Mouse (Mus musculus): ENCODE results near the gene Ubqln5. TPM values are rescaled to one million over a fixed set of nuclear protein-coding genes. Genes with fewer than 3 reads are reported as not detected.
A peak's percentile ranks its signal among the peaks of the same experiment; 100 is the strongest.

Gene Ubqln5
- polyA plus RNA-seq (2014; fragmentation: Nextera tagmentation; extraction: Ambion mirVana) = not detected in 2 replicates

- DNase-seq (ENCODE audit: low spot score) = no peak
- Histone ChIP-seq H3K4me2 (replicated peaks; ENCODE audit: low read depth, low read length) (no peak within 1 kb of the TSS), H3K27me3 (ENCODE audit: control insufficient read depth, insufficient read depth, low read length) (no peaks in the 10 kb centered on the region), H3K27ac (ENCODE audit: low read depth, low read length) (no peak within 1 kb of the TSS), H3K4me3 (ENCODE audit: low read depth, low read length) (no peak within 1 kb of the TSS), H3K4me1 (replicated peaks; ENCODE audit: control insufficient read depth, insufficient read depth, low read length) (no peaks in the 10 kb centered on the region), H3K36me3 (ENCODE audit: control insufficient read depth, insufficient read depth, low read length) (no peaks in the 10 kb centered on the region), H3K9me3 (ENCODE audit: control insufficient read depth, low read length) (no peaks in the 10 kb centered on the region), H3K9ac (ENCODE audit: low read depth, low read length) (no peak within 1 kb of the TSS)
- ATAC-seq (ENCODE audit: low FRiP score) = no peak
- 90% methylated on average over 5 of the region's 5 CpGs for WGBS
Observed at GRCm38 (mm10) chr7:104129726-104130125, at the start of gene Ubqln5. Gene Ubqln5 (minus strand): TSS chr7:104129826.

DNA sequence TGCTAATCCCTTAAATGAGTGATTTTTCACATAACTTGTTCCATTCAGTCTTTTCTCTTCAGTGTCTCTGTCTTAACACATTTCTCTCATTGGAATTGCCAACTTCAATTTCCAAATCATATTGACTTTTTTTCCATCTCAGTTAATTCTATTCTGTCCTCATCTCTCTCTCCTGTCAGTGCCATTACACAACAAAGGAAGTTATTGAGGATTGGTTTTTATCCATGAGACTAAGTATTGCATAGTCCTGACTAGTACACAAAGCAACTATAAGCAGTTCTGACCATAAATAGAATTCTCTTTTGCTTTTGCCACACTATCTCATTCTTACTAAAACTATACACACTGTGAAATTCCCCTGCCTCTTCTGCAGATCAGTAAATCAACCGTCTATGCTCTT, 49.4 kb upstream of the Ubqln5 start:
- ATAC-seq (ENCODE audit: low FRiP score) = no peak
- Histone ChIP-seq H3K4me1 (replicated peaks; ENCODE audit: control insufficient read depth, insufficient read depth, low read length) (no peaks in the 10 kb centered on the region), H3K27ac (ENCODE audit: low read depth, low read length) (no peak overlapping the region), H3K36me3 (ENCODE audit: control insufficient read depth, insufficient read depth, low read length) (no peaks in the 10 kb centered on the region), H3K27me3 (ENCODE audit: control insufficient read depth, insufficient read depth, low read length) (no peaks in the 10 kb centered on the region), H3K9me3 (ENCODE audit: control insufficient read depth, low read length) (no peaks in the 10 kb centered on the region), H3K4me2 (replicated peaks; ENCODE audit: low read depth, low read length) (no peak overlapping the region), H3K4me3 (ENCODE audit: low read depth, low read length) (no peak overlapping the region), H3K9ac (ENCODE audit: low read depth, low read length) (no peak overlapping the region)
- DNase-seq (ENCODE audit: low spot score) = no peak
- 74% methylated on average over 1 of the region's 1 CpGs for WGBS

DNA sequence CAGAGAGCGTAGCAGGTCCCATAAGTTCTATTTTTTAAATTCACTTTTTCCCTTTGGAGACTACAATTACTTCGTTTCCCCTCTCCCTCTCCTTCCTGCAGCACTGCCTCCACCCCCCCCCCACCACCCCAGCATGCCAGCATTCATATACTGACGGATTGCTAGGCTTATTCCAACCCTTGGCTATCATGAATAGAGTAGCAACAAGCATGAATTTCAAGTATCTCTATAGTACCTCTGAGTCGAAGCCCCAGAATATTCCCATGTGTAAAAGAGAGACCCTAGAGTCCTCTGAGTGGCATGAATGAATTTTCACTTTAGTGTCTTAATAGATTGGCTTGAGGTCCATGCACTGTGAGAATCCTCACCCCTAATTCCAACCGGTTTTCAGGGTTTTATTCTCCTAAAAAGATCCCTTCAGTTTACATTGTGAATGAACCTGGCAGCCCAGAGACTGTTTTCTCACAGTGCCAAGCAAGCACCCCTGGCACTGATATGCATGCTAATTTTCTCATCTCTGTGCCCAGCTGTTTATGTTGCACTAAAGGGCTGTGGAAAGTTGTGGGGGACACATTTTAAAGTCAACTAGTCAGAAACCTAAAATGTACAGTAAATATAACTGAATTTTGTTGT, 48.9 kb upstream of the Ubqln5 start:
- no peak for DNase-seq (ENCODE audit: low spot score)
- no peaks in the 10 kb centered on the region for H3K36me3 ChIP-seq (ENCODE audit: control insufficient read depth, insufficient read depth, low read length)
- H3K9me3 ChIP-seq (ENCODE audit: control insufficient read depth, low read length) = no peaks in the 10 kb centered on the region
- no peaks in the 10 kb centered on the region for H3K4me1 ChIP-seq (replicated peaks; ENCODE audit: control insufficient read depth, insufficient read depth, low read length)
- ATAC-seq (ENCODE audit: low FRiP score) = no peak
- 77% methylated on average over 5 of the region's 5 CpGs for WGBS
- no peak overlapping the region for H3K27ac ChIP-seq (ENCODE audit: low read depth, low read length)
- no peak overlapping the region for H3K9ac ChIP-seq (ENCODE audit: low read depth, low read length)
- no peak overlapping the region for H3K4me3 ChIP-seq (ENCODE audit: low read depth, low read length)
- H3K4me2 ChIP-seq (replicated peaks; ENCODE audit: low read depth, low read length) = no peak overlapping the region
- no peaks in the 10 kb centered on the region for H3K27me3 ChIP-seq (ENCODE audit: control insufficient read depth, insufficient read depth, low read length)

DNA sequence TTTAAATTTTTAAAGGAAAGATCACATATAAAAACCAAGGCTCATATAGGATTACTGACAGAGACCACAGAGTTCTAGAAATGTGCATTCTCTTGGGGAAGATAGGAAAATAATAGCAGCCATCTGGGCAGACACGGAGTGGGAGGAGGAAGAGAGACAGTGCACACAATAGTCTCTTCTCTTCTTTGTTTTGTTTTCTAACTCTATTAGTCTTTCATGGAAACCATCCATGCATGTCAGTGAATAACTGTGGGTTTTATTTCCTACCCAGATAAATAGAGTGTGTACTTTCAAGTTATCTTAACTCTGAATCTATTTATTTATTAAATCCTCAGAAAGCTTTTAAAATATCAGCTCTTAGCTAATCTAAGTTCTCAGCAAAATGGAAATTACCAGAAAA, 45.5 kb upstream of the Ubqln5 start:
- Histone ChIP-seq H3K27me3 (ENCODE audit: control insufficient read depth, insufficient read depth, low read length) (no peaks in the 10 kb centered on the region), H3K9ac (ENCODE audit: low read depth, low read length) (no peak overlapping the region), H3K4me3 (ENCODE audit: low read depth, low read length) (no peak overlapping the region), H3K36me3 (ENCODE audit: control insufficient read depth, insufficient read depth, low read length) (no peaks in the 10 kb centered on the region), H3K4me2 (replicated peaks; ENCODE audit: low read depth, low read length) (no peak overlapping the region), H3K27ac (ENCODE audit: low read depth, low read length) (no peak overlapping the region), H3K4me1 (replicated peaks; ENCODE audit: control insufficient read depth, insufficient read depth, low read length) (no peaks in the 10 kb centered on the region), H3K9me3 (ENCODE audit: control insufficient read depth, low read length) (no peaks in the 10 kb centered on the region)
- DNase-seq (ENCODE audit: low spot score) = no peak
- 20% methylated on average over 1 of the region's 1 CpGs for WGBS
- ATAC-seq (ENCODE audit: low FRiP score) = peak; percentile 63; the same call in 1 of the 2 replicates

DNA sequence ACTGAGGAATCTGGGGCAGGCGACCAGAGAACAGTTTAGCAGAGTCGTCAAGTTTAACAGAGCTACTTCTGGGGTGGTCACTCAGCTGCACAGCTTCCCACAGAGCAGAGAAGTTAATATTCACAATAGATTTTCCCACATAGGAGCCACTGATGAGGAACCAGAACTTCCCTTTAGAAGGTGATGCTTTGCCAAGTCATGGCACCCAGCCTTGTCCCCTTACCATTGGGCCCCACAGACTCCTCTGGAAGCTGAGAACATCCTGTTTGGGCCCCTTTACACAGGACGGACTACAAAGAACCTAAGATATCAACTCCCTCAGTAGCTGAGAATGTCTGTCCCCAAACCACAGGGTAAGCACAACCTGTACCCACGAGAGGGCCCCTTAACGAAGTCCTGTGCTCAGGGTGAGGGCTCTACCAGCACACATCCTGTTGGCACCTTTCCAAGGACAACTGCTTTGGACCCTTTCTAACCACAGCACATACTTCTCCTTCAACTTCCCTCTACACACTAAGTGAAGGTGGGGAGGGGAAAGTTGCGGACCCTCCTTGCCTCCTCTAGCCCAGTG, 40.1 kb upstream of the Ubqln5 start:
- no peak overlapping the region for H3K9ac ChIP-seq (ENCODE audit: low read depth, low read length)
- ATAC-seq (ENCODE audit: low FRiP score) = no peak
- 87% methylated on average over 6 of the region's 6 CpGs for whole genome bisulfite sequencing

DNA sequence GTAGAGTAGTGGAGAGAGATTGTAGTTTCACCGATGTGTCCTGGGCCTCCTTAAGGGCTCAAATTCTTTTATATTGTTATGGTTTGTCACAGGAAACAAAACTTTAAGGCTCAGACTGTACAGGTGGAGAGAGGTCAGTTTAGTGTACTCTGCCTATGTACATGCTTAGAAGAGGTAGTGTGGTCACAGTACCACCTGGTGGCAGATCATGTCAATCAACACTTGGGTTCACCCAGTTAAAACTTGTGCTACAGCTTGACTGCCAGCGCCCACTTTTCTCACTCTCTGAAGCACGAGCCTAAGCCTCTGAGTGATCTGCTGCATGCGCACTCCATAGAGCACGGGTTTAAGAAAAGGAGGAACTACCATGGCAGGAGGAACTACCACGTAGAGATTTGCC, 37.5 kb upstream of the Ubqln5 start:
- WGBS = 87% methylated on average over 6 of the region's 6 CpGs
- Histone ChIP-seq H3K27ac (ENCODE audit: low read depth, low read length) (no peak overlapping the region), H3K9ac (ENCODE audit: low read depth, low read length) (no peak overlapping the region), H3K27me3 (ENCODE audit: control insufficient read depth, insufficient read depth, low read length) (no peaks in the 10 kb centered on the region), H3K4me1 (replicated peaks; ENCODE audit: control insufficient read depth, insufficient read depth, low read length) (no peaks in the 10 kb centered on the region), H3K4me3 (ENCODE audit: low read depth, low read length) (no peak overlapping the region), H3K4me2 (replicated peaks; ENCODE audit: low read depth, low read length) (no peak overlapping the region), H3K9me3 (ENCODE audit: control insufficient read depth, low read length) (no peaks in the 10 kb centered on the region), H3K36me3 (ENCODE audit: control insufficient read depth, insufficient read depth, low read length) (no peaks in the 10 kb centered on the region)
- no peak for ATAC-seq (ENCODE audit: low FRiP score)
- no peak for DNase-seq (ENCODE audit: low spot score)

More for the DNA sequence above, 40.1 kb upstream of the Ubqln5 start:
- no peaks in the 10 kb centered on the region for H3K9me3 ChIP-seq (ENCODE audit: control insufficient read depth, low read length)
- no peak overlapping the region for H3K4me2 ChIP-seq (replicated peaks; ENCODE audit: low read depth, low read length)
- no peaks in the 10 kb centered on the region for H3K27me3 ChIP-seq (ENCODE audit: control insufficient read depth, insufficient read depth, low read length)
- no peaks in the 10 kb centered on the region for H3K36me3 ChIP-seq (ENCODE audit: control insufficient read depth, insufficient read depth, low read length)
- H3K4me1 ChIP-seq (replicated peaks; ENCODE audit: control insufficient read depth, insufficient read depth, low read length) = no peaks in the 10 kb centered on the region
- H3K4me3 ChIP-seq (ENCODE audit: low read depth, low read length) = no peak overlapping the region
- no peak for DNase-seq (ENCODE audit: low spot score)
- no peak overlapping the region for H3K27ac ChIP-seq (ENCODE audit: low read depth, low read length)

DNA sequence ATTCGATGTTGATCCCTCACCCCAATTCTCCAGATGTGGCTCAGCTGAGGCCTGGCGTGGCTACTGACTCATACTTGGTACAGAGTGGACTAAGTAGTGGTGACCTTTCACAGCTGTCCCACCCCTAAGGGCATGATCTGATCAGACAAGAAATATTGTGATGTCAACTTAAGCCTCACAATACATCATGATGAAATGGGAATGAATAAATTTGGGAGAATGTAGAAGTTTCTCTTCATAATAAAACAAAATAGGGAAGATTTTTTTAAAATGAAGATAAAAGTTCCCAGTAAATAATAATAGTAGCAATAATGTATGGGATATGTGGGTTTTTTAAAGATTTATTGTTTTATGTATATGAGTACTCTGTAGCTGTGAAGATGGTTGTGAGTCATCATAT, 20.8 kb upstream of the Ubqln5 start, which contains the start of gene Ubqlnl:
Ubqlnl (minus strand) TSS at position 101 of the 400 bp plus-strand sequence.
- ATAC-seq (ENCODE audit: low FRiP score) (no peak), DNase-seq (ENCODE audit: low spot score) (no peak)
- Histone ChIP-seq H3K9ac (ENCODE audit: low read depth, low read length) (no peak within 1 kb of the TSS), H3K36me3 (ENCODE audit: control insufficient read depth, insufficient read depth, low read length) (no peaks in the 10 kb centered on the region), H3K4me3 (ENCODE audit: low read depth, low read length) (no peak within 1 kb of the TSS), H3K4me2 (replicated peaks; ENCODE audit: low read depth, low read length) (no peak within 1 kb of the TSS), H3K27me3 (ENCODE audit: control insufficient read depth, insufficient read depth, low read length) (no peaks in the 10 kb centered on the region), H3K9me3 (ENCODE audit: control insufficient read depth, low read length) (no peaks in the 10 kb centered on the region), H3K27ac (ENCODE audit: low read depth, low read length) (no peak within 1 kb of the TSS), H3K4me1 (replicated peaks; ENCODE audit: control insufficient read depth, insufficient read depth, low read length) (no peaks in the 10 kb centered on the region)
- 96% methylated on average over 2 of the region's 2 CpGs for WGBS

- no peak within 1 kb of the TSS for H3K27ac ChIP-seq (ENCODE audit: low read depth, low read length)
- no peaks in the 10 kb centered on the region for H3K9me3 ChIP-seq (ENCODE audit: control insufficient read depth, low read length)
- H3K4me2 ChIP-seq (replicated peaks; ENCODE audit: low read depth, low read length) = no peak within 1 kb of the TSS
- WGBS = 80% methylated on average over 3 of the region's 3 CpGs
- no peaks in the 10 kb centered on the region for H3K36me3 ChIP-seq (ENCODE audit: control insufficient read depth, insufficient read depth, low read length)
- H3K4me1 ChIP-seq (replicated peaks; ENCODE audit: control insufficient read depth, insufficient read depth, low read length) = no peaks in the 10 kb centered on the region
- H3K9ac ChIP-seq (ENCODE audit: low read depth, low read length) = no peak within 1 kb of the TSS
- no peak for DNase-seq (ENCODE audit: low spot score)
- no peaks in the 10 kb centered on the region for H3K27me3 ChIP-seq (ENCODE audit: control insufficient read depth, insufficient read depth, low read length)
- no peak within 1 kb of the TSS for H3K4me3 ChIP-seq (ENCODE audit: low read depth, low read length)
- no peak for ATAC-seq (ENCODE audit: low FRiP score)
Observed at GRCm38 (mm10) chr7:104143179-104143578, 13.6 kb upstream of the Ubqln5 start, which contains the start of gene Ubqln3. Gene Ubqln3 (minus strand): TSS chr7:104143279.

DNA sequence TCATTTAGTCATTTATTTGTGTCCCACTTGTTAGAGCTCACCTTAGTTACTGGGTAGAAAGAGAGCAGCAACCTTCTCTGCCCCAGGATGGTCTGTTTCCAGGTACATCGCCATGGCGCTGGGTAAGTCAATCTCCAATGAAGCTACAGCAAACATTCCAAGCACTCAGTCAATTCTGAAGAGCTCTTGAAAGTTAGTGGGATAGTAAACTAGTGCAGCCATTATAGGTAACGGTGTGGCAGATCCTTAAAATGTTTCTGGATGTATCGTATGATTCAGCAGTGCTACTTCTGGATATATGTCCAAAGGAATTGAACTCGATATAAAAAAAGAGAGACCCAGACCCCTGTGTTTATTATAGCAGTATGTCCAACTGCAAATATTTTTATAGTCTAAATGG, 7.7 kb upstream of the Ubqln5 start, which contains the start of gene Olfr643:
Olfr643 (minus strand) TSS at position 101 of the 400 bp plus-strand sequence.
- 87% methylated on average over 5 of the region's 5 CpGs for WGBS
- no peaks in the 10 kb centered on the region for H3K4me1 ChIP-seq (replicated peaks; ENCODE audit: control insufficient read depth, insufficient read depth, low read length)
- no peak within 1 kb of the TSS for H3K4me2 ChIP-seq (replicated peaks; ENCODE audit: low read depth, low read length)
- no peaks in the 10 kb centered on the region for H3K36me3 ChIP-seq (ENCODE audit: control insufficient read depth, insufficient read depth, low read length)
- H3K9ac ChIP-seq (ENCODE audit: low read depth, low read length) = no peak within 1 kb of the TSS
- no peak for ATAC-seq (ENCODE audit: low FRiP score)
- H3K4me3 ChIP-seq (ENCODE audit: low read depth, low read length) = no peak within 1 kb of the TSS
- H3K9me3 ChIP-seq (ENCODE audit: control insufficient read depth, low read length) = no peaks in the 10 kb centered on the region
- DNase-seq (ENCODE audit: low spot score) = no peak
- no peaks in the 10 kb centered on the region for H3K27me3 ChIP-seq (ENCODE audit: control insufficient read depth, insufficient read depth, low read length)
- no peak within 1 kb of the TSS for H3K27ac ChIP-seq (ENCODE audit: low read depth, low read length)

All from hindbrain, embryonic 11.5 days (tissue).